Mouse (Mus musculus) megakaryocyte, adult 5-6 weeks (primary cell): ENCODE measurements around the gene Dnajc11. TPM values are rescaled to one million over a fixed set of nuclear protein-coding genes. Genes with fewer than 3 reads are reported as not detected.

ENCODE experiments used
- ATAC-seq: 2 replicates; pipeline ENCODE4 v1.8.0; 2016; ENCODE audit warnings: mild to moderate bottlenecking, inconsistent platforms; ENCODE audit not compliant: poor library complexity, severe bottlenecking
- total RNA-seq, 2 experiments: library from RNA; stranded (forward) in 1 of 2; stranded (reverse) in 1 of 2; fragments of 153-499, 151-499 nt in 1 of 2; fragments of 221-1000, 200-1000 nt in 1 of 2; gene quantifications; 2 replicates each; pipeline versions ENCODE4 v1.2.3 to v1.2.4; 2015 to 2017

Gene Dnajc11
- total RNA-seq, 2 experiments from 2014 or later, result 18.1 to 34.7 TPM

DNA sequence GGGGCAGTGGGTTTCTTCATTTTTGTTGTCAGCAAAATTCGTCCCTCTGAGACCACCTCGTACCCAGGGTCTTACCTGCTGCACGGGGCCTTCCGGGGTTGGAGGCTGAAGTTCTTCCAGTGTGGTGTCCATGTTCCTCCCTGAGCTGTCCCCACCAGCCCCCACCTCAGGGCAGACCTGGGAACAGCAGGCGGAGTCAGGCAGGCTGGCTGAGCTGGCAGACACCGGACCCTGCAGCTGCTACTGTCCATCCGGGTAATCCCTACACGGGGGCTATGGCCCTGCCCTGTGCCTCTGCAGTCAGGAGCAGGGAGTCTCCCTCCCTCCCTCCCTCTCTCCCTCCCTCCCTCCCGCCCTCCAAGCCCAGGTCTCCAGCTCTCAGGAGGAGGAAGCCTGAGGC is 50.1 kb downstream of the Dnajc11 start:
- no peak for ATAC-seq

- ATAC-seq, result no peak
Measured at GRCm38 (mm10) chr4:151985886-151986285, 52.4 kb downstream of the Dnajc11 start.

DNA sequence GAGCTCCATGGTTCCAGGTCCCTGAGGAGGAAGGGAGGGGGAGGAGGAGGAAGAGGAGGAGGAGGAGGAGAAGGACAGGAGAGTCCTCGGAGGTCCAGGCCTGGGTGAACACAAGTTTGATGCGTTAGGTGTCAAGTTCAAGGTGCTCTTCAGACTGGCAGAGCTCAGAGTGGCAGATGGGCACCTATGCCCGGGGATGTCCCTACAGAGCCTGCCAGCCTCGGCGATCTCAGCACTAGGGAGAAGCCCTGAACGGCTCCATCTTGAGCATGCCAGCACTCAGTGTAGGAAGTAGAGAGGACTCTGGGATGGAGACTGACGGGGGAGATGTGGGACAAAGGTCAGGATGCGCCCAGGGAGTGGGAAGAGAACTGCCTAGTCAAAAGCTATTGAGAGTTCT is 53.2 kb downstream of the Dnajc11 start:
- no peak for ATAC-seq

DNA sequence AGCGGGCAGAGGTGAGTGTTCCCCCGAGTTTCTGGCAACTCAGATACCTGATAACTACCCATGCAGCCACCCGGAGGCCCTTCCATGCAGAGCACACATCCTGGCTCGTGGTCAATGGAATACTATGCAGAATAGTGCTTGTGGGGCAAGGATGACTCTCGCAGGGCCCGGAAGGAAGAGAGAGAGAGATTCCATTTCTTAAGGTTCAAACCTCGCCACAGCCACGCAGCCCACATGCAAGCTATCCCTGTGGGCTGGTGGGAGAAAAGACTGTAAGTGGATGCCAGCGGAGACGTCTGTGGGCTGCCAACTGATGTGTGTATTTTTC is 54.5 kb downstream of the Dnajc11 start:
- ATAC-seq, result no peak

- peak; percentile 95 for ATAC-seq
Measured at GRCm38 (mm10) chr4:151988342-151989109, 55.0 kb downstream of the Dnajc11 start, which contains the start of gene Thap3. TSS of gene Thap3 (minus strand) at chr4:151988997.

DNA sequence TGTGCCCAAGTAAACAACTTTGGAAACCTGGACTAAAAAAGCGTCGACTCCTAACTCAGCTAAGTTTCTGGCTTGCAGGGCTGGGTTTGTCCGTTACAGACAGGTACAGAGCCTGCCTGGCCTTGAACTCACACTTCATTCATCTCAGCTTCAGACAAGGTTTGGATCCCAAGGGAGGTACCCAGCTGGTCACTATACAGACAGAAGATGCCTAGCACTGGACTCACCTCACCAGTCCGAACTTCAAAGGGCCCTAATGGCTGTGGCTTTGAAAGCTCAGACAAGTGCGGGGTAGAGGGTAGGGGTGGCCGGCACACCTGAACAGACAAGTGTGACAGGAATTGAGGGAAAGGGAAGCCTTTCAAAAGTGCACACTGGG is 55.6 kb downstream of the Dnajc11 start:
- ATAC-seq, result no peak

- no peak for ATAC-seq
Measured at GRCm38 (mm10) chr4:151992091-151992490, 58.6 kb downstream of the Dnajc11 start.

DNA sequence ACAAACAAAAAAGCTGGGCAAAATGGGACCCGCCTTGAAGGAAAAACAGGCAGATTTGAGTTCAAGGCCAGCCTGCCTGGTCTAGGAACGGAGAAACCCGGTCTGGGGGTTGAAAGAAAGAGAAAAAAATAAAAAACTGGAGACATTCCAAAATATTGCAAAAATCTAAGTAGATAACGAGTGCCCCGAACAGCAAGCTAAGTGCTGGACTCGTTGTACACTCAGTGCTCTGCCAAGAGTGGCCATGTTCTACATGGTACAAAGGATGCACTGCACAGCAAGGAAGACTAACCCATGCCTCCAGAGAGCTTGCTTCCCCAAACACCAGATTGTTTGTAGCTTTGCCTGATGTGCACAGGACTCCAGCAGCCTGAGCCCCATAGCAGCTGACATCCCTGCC is 59.5 kb downstream of the Dnajc11 start:
- ATAC-seq, result no peak

- ATAC-seq, result no peak
Measured at GRCm38 (mm10) chr4:151994228-151995171, 61.0 kb downstream of the Dnajc11 start.

- no peak for ATAC-seq
Measured at GRCm38 (mm10) chr4:151995371-151996172, 62.1 kb downstream of the Dnajc11 start.

DNA sequence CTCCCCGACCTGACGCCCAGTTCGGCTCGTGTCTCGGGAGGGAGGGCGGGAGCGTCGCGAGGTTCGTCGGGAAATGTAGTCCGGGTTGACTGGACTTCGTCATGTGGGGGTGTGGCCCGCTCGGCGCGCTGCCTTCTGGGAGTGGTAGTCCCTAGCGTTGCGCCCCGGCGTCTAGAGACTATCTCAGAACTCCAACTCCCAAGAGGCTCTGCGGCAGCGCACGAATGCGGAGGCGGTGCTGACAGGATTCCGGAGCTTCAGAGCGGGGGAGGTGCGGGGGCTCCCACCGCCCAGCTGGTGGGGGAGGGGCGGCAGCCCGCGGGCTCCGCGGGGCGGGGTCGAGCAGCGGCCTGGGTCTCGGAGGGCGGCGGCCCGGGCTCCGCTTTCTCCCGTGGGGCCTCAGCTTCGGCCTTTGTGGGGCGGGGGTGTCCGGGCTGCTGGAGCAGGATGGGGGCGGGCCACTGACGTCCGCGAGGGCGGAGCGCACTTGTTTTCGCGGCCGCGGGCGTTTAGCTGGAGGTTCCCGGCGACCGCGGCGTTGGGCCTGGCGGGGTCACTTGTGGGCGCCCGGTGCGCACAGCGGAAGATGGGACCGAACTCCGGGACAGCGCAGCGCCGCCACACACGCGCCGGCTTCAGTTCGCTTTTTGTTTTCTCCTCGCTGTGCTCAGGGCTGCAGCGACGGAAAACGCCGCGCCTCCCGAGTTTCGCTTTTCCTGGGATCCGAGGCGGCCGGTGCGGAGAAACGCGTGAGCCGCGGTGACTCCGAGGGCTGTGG is 62.9 kb downstream of the Dnajc11 start, which contains the start of gene Phf13:
Phf13 (minus strand) TSS at position 86 of the 778 bp plus-strand sequence.
- ATAC-seq, result peak; percentile 91

GRCm38 (mm10) chr4:151996951-151997222 is 63.4 kb downstream of the Dnajc11 start:
- no peak for ATAC-seq

DNA sequence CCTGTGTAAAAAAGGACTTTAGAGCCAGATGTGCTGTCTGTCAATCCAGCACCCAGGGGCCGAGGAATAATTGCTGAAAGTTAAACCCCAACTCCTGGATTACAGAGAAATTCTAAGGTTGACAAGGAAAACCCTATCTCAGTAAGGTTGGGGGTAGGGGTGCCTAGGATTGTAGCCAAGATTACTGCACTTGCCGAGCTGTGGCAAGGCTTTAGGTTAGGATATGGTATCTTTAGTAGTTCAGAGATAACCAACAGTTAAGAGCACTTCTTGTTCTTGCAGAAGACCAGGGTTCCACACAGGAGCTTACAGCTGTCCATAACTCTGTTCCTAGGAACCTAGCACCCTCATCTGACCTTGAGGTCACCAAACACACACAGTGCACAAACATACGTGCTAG is 64.2 kb downstream of the Dnajc11 start:
- no peak for ATAC-seq

GRCm38 (mm10) chr4:151999481-151999880 is 66.0 kb downstream of the Dnajc11 start:
- no peak for ATAC-seq

DNA sequence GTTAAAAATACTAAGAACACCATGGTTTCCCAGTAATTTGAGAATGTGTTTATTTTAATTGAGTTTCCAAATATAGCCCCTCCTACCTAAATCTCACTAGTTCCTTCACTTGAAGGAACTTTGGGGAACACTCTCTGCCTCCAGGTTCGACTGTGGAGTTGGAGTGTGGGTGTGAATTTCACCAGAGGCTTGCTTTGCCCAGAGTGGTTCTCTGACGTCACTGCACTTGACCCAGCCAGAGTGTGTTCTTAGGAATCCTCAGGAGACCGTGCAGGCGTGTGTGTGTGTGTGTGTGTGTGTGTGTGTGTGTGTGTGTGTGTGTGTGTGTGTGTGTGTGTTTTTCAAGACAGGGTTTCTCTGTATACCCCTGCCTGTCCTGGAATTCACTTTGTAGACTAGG is 67.4 kb downstream of the Dnajc11 start:
- ATAC-seq, result no peak

DNA sequence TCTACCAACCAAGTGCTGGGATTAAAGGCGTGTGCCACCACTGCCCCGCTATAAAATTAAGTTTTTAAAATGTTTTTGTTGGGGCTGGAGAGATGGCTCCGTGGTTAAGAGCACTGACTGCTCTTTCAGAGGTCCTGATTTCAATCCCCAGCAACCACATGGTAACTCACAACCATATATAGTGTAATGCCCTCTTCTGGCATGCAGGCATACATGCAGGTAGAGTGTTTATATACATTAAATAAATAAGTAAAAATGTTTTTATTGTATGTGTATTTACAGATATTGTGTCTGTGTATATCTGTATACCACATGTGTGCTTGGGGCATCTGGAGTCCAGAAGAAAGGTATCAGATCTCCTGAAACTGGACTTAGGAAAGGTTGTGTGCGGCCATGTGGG is 67.8 kb downstream of the Dnajc11 start:
- no peak for ATAC-seq

DNA sequence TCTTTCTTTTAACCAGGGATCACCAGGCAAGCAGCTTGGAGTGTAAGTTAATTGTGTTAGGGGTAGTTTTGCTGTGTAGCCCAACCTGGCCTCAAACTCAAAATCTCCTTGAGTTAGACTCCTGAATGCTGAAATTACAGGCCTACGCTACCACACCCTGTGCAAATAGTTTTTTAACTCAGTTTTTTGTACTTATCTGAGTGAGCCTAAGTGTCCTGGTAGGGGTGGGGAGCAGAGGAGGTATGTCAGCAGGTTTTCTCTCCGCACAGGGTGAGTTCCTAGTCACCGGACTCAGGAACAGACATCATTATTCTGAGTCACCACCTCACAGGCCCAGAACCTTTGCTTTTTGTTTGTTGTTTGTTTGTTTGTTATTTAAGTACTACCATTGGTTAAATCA is 68.6 kb downstream of the Dnajc11 start:
- ATAC-seq, result no peak

- no peak for ATAC-seq
Measured at GRCm38 (mm10) chr4:152006137-152006536, 72.6 kb downstream of the Dnajc11 start.

GRCm38 (mm10) chr4:152006812-152007211 is 73.3 kb downstream of the Dnajc11 start:
- ATAC-seq, result no peak

DNA sequence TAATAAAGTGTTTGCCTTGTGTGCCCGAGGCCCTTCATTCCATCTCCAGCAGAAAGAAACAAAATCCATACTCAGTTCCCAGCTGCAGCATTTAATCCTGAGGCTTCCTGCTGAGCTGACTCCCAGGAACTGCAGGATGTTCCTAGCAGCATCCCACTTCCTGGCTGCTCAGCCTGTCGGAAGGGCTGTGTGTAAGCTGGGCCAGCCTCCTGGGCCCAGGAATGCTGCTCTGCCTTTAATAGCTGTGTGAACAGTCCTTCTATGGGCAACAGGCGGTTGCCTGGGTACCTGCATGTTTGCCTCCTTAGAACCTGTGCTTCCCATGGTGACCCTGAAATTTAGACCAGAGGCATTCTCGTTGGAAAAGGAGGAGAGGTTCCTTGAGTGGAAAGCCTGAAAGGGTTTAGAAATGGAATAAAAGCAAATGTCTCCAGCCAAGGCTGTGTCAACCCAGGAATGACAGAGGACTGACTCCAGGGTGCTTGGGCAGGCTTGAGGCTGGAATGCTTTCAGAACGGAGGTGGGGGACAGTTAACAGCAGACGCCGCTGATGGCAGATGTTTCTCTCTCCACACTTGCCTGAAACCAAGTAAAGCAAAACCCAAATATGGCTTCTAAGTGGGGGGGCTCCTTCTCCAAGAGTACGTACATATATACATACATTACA is 74.1 kb downstream of the Dnajc11 start:
- ATAC-seq, result no peak
